Mouse (Mus musculus): ENCODE results near the gene Irf2.

Gene Irf2

GRCm38 (mm10) chr8:46881755-46882419, 142.4 kb downstream of the Irf2 start:
- DNase-seq (ENCODE audit: low read depth), result no peak

- no peak for DNase-seq (ENCODE audit: low read depth)
Observed at GRCm38 (mm10) chr8:46882743-46883142, 143.2 kb downstream of the Irf2 start.

GRCm38 (mm10) chr8:46883232-46884000, 143.9 kb downstream of the Irf2 start:
- no peak for DNase-seq (ENCODE audit: low read depth)

- DNase-seq (ENCODE audit: low read depth), result no peak
Observed at GRCm38 (mm10) chr8:46885786-46886185, 146.3 kb downstream of the Irf2 start.

GRCm38 (mm10) chr8:46886216-46886615, 146.7 kb downstream of the Irf2 start:
- no peak for DNase-seq (ENCODE audit: low read depth)

GRCm38 (mm10) chr8:46887396-46887795, 147.9 kb downstream of the Irf2 start:
- no peak for DNase-seq (ENCODE audit: low read depth)

- DNase-seq (ENCODE audit: low read depth), result no peak
Observed at GRCm38 (mm10) chr8:46888575-46888974, 149.0 kb downstream of the Irf2 start.

- DNase-seq (ENCODE audit: low read depth), result no peak
Observed at GRCm38 (mm10) chr8:46890241-46890640, 150.7 kb downstream of the Irf2 start.

- DNase-seq (ENCODE audit: low read depth), result no peak
Observed at GRCm38 (mm10) chr8:46892511-46893273, 153.2 kb downstream of the Irf2 start.

- no peak for DNase-seq (ENCODE audit: low read depth)
Observed at GRCm38 (mm10) chr8:46894385-46894784, 154.9 kb downstream of the Irf2 start.

GRCm38 (mm10) chr8:46896005-46896404, 156.5 kb downstream of the Irf2 start:
- DNase-seq (ENCODE audit: low read depth), result no peak

GRCm38 (mm10) chr8:46896704-46897103, 157.2 kb downstream of the Irf2 start:
- no peak for DNase-seq (ENCODE audit: low read depth)
